Comparison of ENCODE assay signal across 13 mouse cellular contexts in genomic region chr11:30786230-30786983, GRCm38 (mm10). TPM values are rescaled to one million over a fixed set of nuclear protein-coding genes. Genes with fewer than 3 reads are reported as not detected.
DNase-seq lines count a peak whose midpoint lies in the region; ATAC-seq and TF ChIP-seq lines count a peak whose summit lies in the region.
"Had no signal": no experiment of that assay in that cellular context is flagged by ENCODE, and none has a peak within 500 bp of the region (broad histone marks: within the 10 kb centered on the region; RNA-seq: fewer than 3 reads in every experiment).

No protein-coding gene starts in this region.

- no peaks in the 10 kb centered on the region for H3K27me3 ChIP-seq in lung, embryonic 14.5 days (ENCODE audit: insufficient read depth, low read length)
- no peaks in the 10 kb centered on the region for H3K27me3 ChIP-seq in midbrain, embryonic 16.5 days (ENCODE audit: control insufficient read depth, insufficient read depth, low read depth, low read length)

- H3K4me1 ChIP-seq in lung, embryonic 14.5 days (ENCODE audit: insufficient read depth), result no peaks in the 10 kb centered on the region
- H3K4me1 ChIP-seq in lung, adult 2 months (ENCODE audit: control insufficient read depth, insufficient read depth, low read length), result peaks cover 2% of the 10 kb centered on the region; the same call in 1 of the 2 replicates
- H3K4me1 ChIP-seq in midbrain, embryonic 16.5 days (ENCODE audit: control insufficient read depth, insufficient read depth, low read length), result no peaks in the 10 kb centered on the region

- whole genome bisulfite sequencing in lung, embryonic 14.5 days, result 77% methylated on average over 7 of the region's 7 CpGs
- 64% methylated on average over 7 of the region's 7 CpGs for WGBS in lung, adult 2 months
- WGBS in midbrain, embryonic 16.5 days, result 96% methylated on average over 7 of the region's 7 CpGs

- no peak for TF ChIP-seq POLR2A in lung, adult 2 months (IDR thresholded peaks at IDR 0.05; ENCODE audit: borderline replicate concordance, extremely low read depth, low read depth, low read length)

- peak; percentile 27 for DNase-seq in lung, embryonic 14.5 days
- DNase-seq in lung, adult 2 months, result no peak
- DNase-seq in CD4-positive, CD25-positive, alpha-beta regulatory T cell, adult 2 months (ENCODE audit: low read depth, low spot score), result peak; percentile 9
- peak; percentile 52 for DNase-seq in induced T-regulatory cell, adult 2 months (ENCODE audit: low read depth)
- DNase-seq in naive thymus-derived CD4-positive, alpha-beta T cell, adult 2 months (ENCODE audit: low read depth), result peak; percentile 34
- no peak for DNase-seq in c-Kit-positive CD71-positive TER-119-positive erythroid progenitor cells, embryonic 14.5 days (ENCODE audit: low spot score)
- DNase-seq in urinary bladder, postnatal 4 days (ENCODE audit: low spot score in 2 of 2), result no peak
- DNase-seq: heart, adult 18-20 months; heart, postnatal 4 days; kidney, adult 8-10 months had no signal

- peak; percentile 75 for ATAC-seq in lung, embryonic 14.5 days (ENCODE audit: insufficient read depth)
- no peak for ATAC-seq in midbrain, embryonic 16.5 days

- H3K27ac ChIP-seq in lung, embryonic 14.5 days (ENCODE audit: low read depth), result no peak overlapping the region; the same call in 1 of the 2 replicates
- H3K27ac ChIP-seq in midbrain, embryonic 16.5 days (ENCODE audit: low read length), result no peak overlapping the region

- H3K9ac ChIP-seq in lung, embryonic 14.5 days, result no peak overlapping the region
- H3K9ac ChIP-seq in midbrain, embryonic 16.5 days (ENCODE audit: low read depth, low read length), result no peak overlapping the region

- no peaks in the 10 kb centered on the region for H3K9me3 ChIP-seq in lung, embryonic 14.5 days (ENCODE audit: low read depth, low read length)
- no peaks in the 10 kb centered on the region for H3K9me3 ChIP-seq in midbrain, embryonic 16.5 days (replicated peaks; ENCODE audit: control insufficient read depth, low read length, poor library complexity, severe bottlenecking)

- no peaks in the 10 kb centered on the region for H3K36me3 ChIP-seq in lung, embryonic 14.5 days (ENCODE audit: insufficient read depth)
- H3K36me3 ChIP-seq in midbrain, embryonic 16.5 days (ENCODE audit: control insufficient read depth, insufficient read depth, low read length), result no peaks in the 10 kb centered on the region

- TF ChIP-seq CTCF in lung, embryonic 14.5 days (IDR thresholded peaks at IDR 0.05; ENCODE audit: low read depth), result no peak
- TF ChIP-seq CTCF in lung, adult 2 months (IDR thresholded peaks at IDR 0.05; ENCODE audit: insufficient read depth, low read length), result no peak

- no peak overlapping the region for H3K4me3 ChIP-seq in lung, embryonic 14.5 days (ENCODE audit: low read depth, low read length)
- H3K4me3 ChIP-seq in lung, adult 2 months (replicated peaks; ENCODE audit: extremely low read depth, low read depth, low read length), result no peak overlapping the region
- H3K4me3 ChIP-seq in midbrain, embryonic 16.5 days (ENCODE audit: low read depth, low read length), result no peak overlapping the region

- H3K4me2 ChIP-seq in lung, embryonic 14.5 days, result no peak overlapping the region
- no peak overlapping the region for H3K4me2 ChIP-seq in midbrain, embryonic 16.5 days (ENCODE audit: low read length)
- H3K4me2 ChIP-seq: liver, embryonic 11.5 days; midbrain, embryonic 11.5 days had no signal

RNA-seq across cellular contexts. Expression of gene Psme4, which starts 14.9 kb away (rescaled TPM):
- polyA plus RNA-seq in lung, embryonic 14.5 days (2014; fragmentation: Nextera tagmentation; extraction: Ambion mirVana), result 30.5 and 33.1 TPM in 2 replicates
- 5.4 and 11.1 TPM in 2 replicates for polyA plus RNA-seq in lung, adult 2 months (2012; rRNA removed)
- polyA plus RNA-seq in midbrain, embryonic 16.5 days (2015; fragmentation: Nextera tagmentation; extraction: Ambion mirVana), result 12.7 and 12.8 TPM in 2 replicates

Comparison
In these comparisons a context has a peak if more than half of its experiments do, and no peak if none do; other contexts are left out.
1. DNase-seq: peak in lung, embryonic 14.5 days (single experiment), CD4-positive, CD25-positive, alpha-beta regulatory T cell, adult 2 months (single experiment), induced T-regulatory cell, adult 2 months (single experiment) and naive thymus-derived CD4-positive, alpha-beta T cell, adult 2 months (single experiment); none in lung, adult 2 months (single experiment), c-Kit-positive CD71-positive TER-119-positive erythroid progenitor cells, embryonic 14.5 days (single experiment) and urinary bladder, postnatal 4 days (0 of 2).